Mouse (Mus musculus): ENCODE data around the gene Aoc2. TPM values are rescaled to one million over a fixed set of nuclear protein-coding genes. Genes with fewer than 3 reads are reported as not detected.
"Not testable (repeated sequence)": the region's sequence is repeated elsewhere in the genome, so short reads cannot be mapped to it uniquely, and the experiment has no call there.

Aoc2 gene
- polyA plus RNA-seq, 1 experiment from 2014 or later, result 0.94 TPM

- Histone ChIP-seq H3K27ac (ENCODE audit: low read depth, low read length) (no peak overlapping the region), H3K9ac (ENCODE audit: low read length) (no peak overlapping the region), H3K4me1 (ENCODE audit: control insufficient read depth, insufficient read depth, low read length) (no peaks in the 10 kb centered on the region), H3K4me2 (ENCODE audit: low read length) (no peak overlapping the region), H3K9me3 (replicated peaks; ENCODE audit: control insufficient read depth, low read length) (no peaks in the 10 kb centered on the region), H3K4me3 (ENCODE audit: low read depth, low read length) (no peak overlapping the region), H3K36me3 (ENCODE audit: control insufficient read depth, insufficient read depth, low read length) (peaks cover 24% of the 10 kb centered on the region), H3K27me3 (replicated peaks; ENCODE audit: control insufficient read depth, insufficient read depth, low read length) (no peaks in the 10 kb centered on the region)
- DNase-seq (ENCODE audit: low spot score), result peak; percentile 21
- WGBS, result 79% methylated on average over 6 of the region's 6 CpGs
- ATAC-seq, result no peak
Observed at GRCm38 (mm10) chr11:101328941-101329635, 4.2 kb downstream of the Aoc2 start.

GRCm38 (mm10) chr11:101330371-101330924 lies 5.6 kb downstream of the Aoc2 start, which contains the start of gene Aoc3:
Aoc3 (plus strand) TSS chr11:101330605.
- H3K36me3 ChIP-seq (ENCODE audit: control insufficient read depth, insufficient read depth, low read length), result peaks cover 11% of the 10 kb centered on the region
- WGBS, result 70% methylated on average over 7 of the region's 7 CpGs
- H3K27ac ChIP-seq (ENCODE audit: low read depth, low read length), result no peak within 1 kb of the TSS
- no peaks in the 10 kb centered on the region for H3K9me3 ChIP-seq (replicated peaks; ENCODE audit: control insufficient read depth, low read length)
- ATAC-seq (no peak), DNase-seq (ENCODE audit: low spot score) (no peak)
- no peak within 1 kb of the TSS for H3K4me3 ChIP-seq (ENCODE audit: low read depth, low read length)
- no peak within 1 kb of the TSS for H3K9ac ChIP-seq (ENCODE audit: low read length)
- H3K4me1 ChIP-seq (ENCODE audit: control insufficient read depth, insufficient read depth, low read length), result no peaks in the 10 kb centered on the region
- no peaks in the 10 kb centered on the region for H3K27me3 ChIP-seq (replicated peaks; ENCODE audit: control insufficient read depth, insufficient read depth, low read length)
- no peak within 1 kb of the TSS for H3K4me2 ChIP-seq (ENCODE audit: low read length)

GRCm38 (mm10) chr11:101330961-101331360 lies 6.1 kb downstream of the Aoc2 start:
- H3K27me3 ChIP-seq (replicated peaks; ENCODE audit: control insufficient read depth, insufficient read depth, low read length); H3K4me2 ChIP-seq (ENCODE audit: low read length); H3K9me3 ChIP-seq (replicated peaks; ENCODE audit: control insufficient read depth, low read length); H3K9ac ChIP-seq (ENCODE audit: low read length); DNase-seq (ENCODE audit: low spot score); H3K36me3 ChIP-seq (ENCODE audit: control insufficient read depth, insufficient read depth, low read length); H3K4me3 ChIP-seq (ENCODE audit: low read depth, low read length); ATAC-seq; H3K4me1 ChIP-seq (ENCODE audit: control insufficient read depth, insufficient read depth, low read length); H3K27ac ChIP-seq (ENCODE audit: low read depth, low read length): not testable (repeated sequence)
- 83% methylated on average over 6 of the region's 6 CpGs for WGBS

- ATAC-seq (no peak), DNase-seq (ENCODE audit: low spot score) (no peak)
- Histone ChIP-seq H3K36me3 (ENCODE audit: control insufficient read depth, insufficient read depth, low read length) (0 out of 2 replicates have a peak, but pooled peaks cover 2% of the 10 kb centered on the region), H3K27me3 (replicated peaks; ENCODE audit: control insufficient read depth, insufficient read depth, low read length) (no peaks in the 10 kb centered on the region), H3K4me3 (ENCODE audit: low read depth, low read length) (no peak overlapping the region), H3K27ac (ENCODE audit: low read depth, low read length) (no peak overlapping the region), H3K4me1 (ENCODE audit: control insufficient read depth, insufficient read depth, low read length) (0 out of 2 replicates have a peak, but pooled peaks cover 2% of the 10 kb centered on the region), H3K4me2 (ENCODE audit: low read length) (no peak overlapping the region), H3K9ac (ENCODE audit: low read length) (no peak overlapping the region), H3K9me3 (replicated peaks; ENCODE audit: control insufficient read depth, low read length) (no peaks in the 10 kb centered on the region)
- 84% methylated on average over 3 of the region's 3 CpGs for WGBS
Observed at GRCm38 (mm10) chr11:101332537-101332936, 7.7 kb downstream of the Aoc2 start.

GRCm38 (mm10) chr11:101334023-101334422 lies 9.2 kb downstream of the Aoc2 start:
- Histone ChIP-seq H3K27ac (ENCODE audit: low read depth, low read length) (no peak overlapping the region), H3K4me1 (ENCODE audit: control insufficient read depth, insufficient read depth, low read length) (0 out of 2 replicates have a peak, but pooled peaks cover 5% of the 10 kb centered on the region), H3K9ac (ENCODE audit: low read length) (no peak overlapping the region), H3K27me3 (replicated peaks; ENCODE audit: control insufficient read depth, insufficient read depth, low read length) (no peaks in the 10 kb centered on the region), H3K4me2 (ENCODE audit: low read length) (no peak overlapping the region), H3K9me3 (replicated peaks; ENCODE audit: control insufficient read depth, low read length) (no peaks in the 10 kb centered on the region), H3K36me3 (ENCODE audit: control insufficient read depth, insufficient read depth, low read length) (no peaks in the 10 kb centered on the region), H3K4me3 (ENCODE audit: low read depth, low read length) (no peak overlapping the region)
- no peak for DNase-seq (ENCODE audit: low spot score)
- no peak for ATAC-seq
- 33% methylated on average over 10 of the region's 10 CpGs for WGBS

- 9% methylated on average over 6 of the region's 6 CpGs for WGBS
- no peak for DNase-seq (ENCODE audit: low spot score)
- no peak overlapping the region for H3K4me2 ChIP-seq (ENCODE audit: low read length)
- no peaks in the 10 kb centered on the region for H3K27me3 ChIP-seq (replicated peaks; ENCODE audit: control insufficient read depth, insufficient read depth, low read length)
- no peak overlapping the region for H3K4me3 ChIP-seq (ENCODE audit: low read depth, low read length)
- H3K9ac ChIP-seq (ENCODE audit: low read length), result no peak overlapping the region
- H3K9me3 ChIP-seq (replicated peaks; ENCODE audit: control insufficient read depth, low read length), result no peaks in the 10 kb centered on the region
- H3K36me3 ChIP-seq (ENCODE audit: control insufficient read depth, insufficient read depth, low read length), result no peaks in the 10 kb centered on the region
- H3K27ac ChIP-seq (ENCODE audit: low read depth, low read length), result no peak overlapping the region
- ATAC-seq, result no peak
- H3K4me1 ChIP-seq (ENCODE audit: control insufficient read depth, insufficient read depth, low read length), result 0 out of 2 replicates have a peak, but pooled peaks cover 5% of the 10 kb centered on the region
Observed at GRCm38 (mm10) chr11:101334516-101334915, 9.7 kb downstream of the Aoc2 start.

GRCm38 (mm10) chr11:101335685-101336084 lies 10.8 kb downstream of the Aoc2 start:
- H3K4me2 ChIP-seq (ENCODE audit: low read length), result no peak overlapping the region
- no peak overlapping the region for H3K9ac ChIP-seq (ENCODE audit: low read length)
- H3K36me3 ChIP-seq (ENCODE audit: control insufficient read depth, insufficient read depth, low read length), result no peaks in the 10 kb centered on the region
- H3K4me3 ChIP-seq (ENCODE audit: low read depth, low read length), result no peak overlapping the region
- DNase-seq (ENCODE audit: low spot score) (no peak), ATAC-seq (no peak)
- WGBS, result 81% methylated on average over 9 of the region's 9 CpGs
- H3K27ac ChIP-seq (ENCODE audit: low read depth, low read length), result no peak overlapping the region
- H3K4me1 ChIP-seq (ENCODE audit: control insufficient read depth, insufficient read depth, low read length), result 0 out of 2 replicates have a peak, but pooled peaks cover 5% of the 10 kb centered on the region
- no peaks in the 10 kb centered on the region for H3K9me3 ChIP-seq (replicated peaks; ENCODE audit: control insufficient read depth, low read length)
- H3K27me3 ChIP-seq (replicated peaks; ENCODE audit: control insufficient read depth, insufficient read depth, low read length), result no peaks in the 10 kb centered on the region

- Histone ChIP-seq H3K9ac (ENCODE audit: low read length) (peak overlapping the region; percentile 47), H3K27ac (ENCODE audit: low read depth, low read length) (peak overlapping the region; percentile 1; the same call in 1 of the 2 replicates), H3K27me3 (replicated peaks; ENCODE audit: control insufficient read depth, insufficient read depth, low read length) (no peaks in the 10 kb centered on the region), H3K9me3 (replicated peaks; ENCODE audit: control insufficient read depth, low read length) (no peaks in the 10 kb centered on the region), H3K4me3 (ENCODE audit: low read depth, low read length) (peak overlapping the region; percentile 20), H3K36me3 (ENCODE audit: control insufficient read depth, insufficient read depth, low read length) (no peaks in the 10 kb centered on the region), H3K4me1 (ENCODE audit: control insufficient read depth, insufficient read depth, low read length) (0 out of 2 replicates have a peak, but pooled peaks cover 5% of the 10 kb centered on the region), H3K4me2 (ENCODE audit: low read length) (peak overlapping the region; percentile 46)
- WGBS, result under 1% methylated on average over 9 of the region's 9 CpGs
- ATAC-seq (peak; percentile 87), DNase-seq (ENCODE audit: low spot score) (peak; percentile 75)
Observed at GRCm38 (mm10) chr11:101338123-101338760, 13.4 kb downstream of the Aoc2 start.
